Mouse (Mus musculus) urinary bladder, postnatal 10 days (tissue): ENCODE measurements around the gene Spice1.

Experiments
- DNase-seq: peaks from one replicate; pipeline ENCODE4 v3.0.0; 2022; ENCODE audit warnings: low spot score

Spice1 gene

DNA sequence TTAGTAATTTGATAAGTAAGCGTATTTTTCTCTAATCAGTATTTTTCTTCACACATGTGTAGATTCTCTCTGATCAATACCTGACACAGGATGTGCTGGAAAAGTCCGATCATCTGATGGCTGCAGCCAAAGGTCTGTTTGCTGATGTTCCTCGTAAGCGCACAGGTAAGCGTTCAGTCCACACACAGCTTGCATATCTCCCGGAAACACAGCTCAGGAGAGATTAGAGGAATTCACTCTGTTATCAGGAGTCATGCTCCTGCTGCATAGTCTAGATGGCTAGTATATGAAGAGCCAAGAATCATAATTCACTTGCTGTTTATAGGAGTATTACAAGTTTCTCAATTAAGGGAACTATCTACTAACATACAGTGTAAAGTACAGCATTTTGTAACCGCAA lies 18.6 kb downstream of the Spice1 start:
- no peak for DNase-seq

DNA sequence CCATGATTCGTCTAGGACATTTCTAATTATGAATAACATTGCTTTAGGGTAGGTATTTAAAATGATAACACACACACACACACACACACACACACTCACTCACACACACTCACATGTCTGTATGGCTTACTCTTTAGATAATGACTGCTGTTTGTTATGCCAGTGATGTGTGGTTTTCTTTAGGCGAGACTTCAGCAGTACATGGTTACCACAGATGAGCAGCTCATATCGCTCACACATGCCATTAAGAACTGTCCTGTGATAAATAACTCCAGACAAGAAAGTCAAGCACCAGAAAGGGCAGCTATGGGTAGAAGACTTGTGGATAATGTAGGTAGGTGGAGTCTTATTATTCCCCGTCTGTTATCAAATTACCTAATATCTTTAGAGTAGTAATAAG lies 28.5 kb downstream of the Spice1 start:
- DNase-seq = no peak

DNA sequence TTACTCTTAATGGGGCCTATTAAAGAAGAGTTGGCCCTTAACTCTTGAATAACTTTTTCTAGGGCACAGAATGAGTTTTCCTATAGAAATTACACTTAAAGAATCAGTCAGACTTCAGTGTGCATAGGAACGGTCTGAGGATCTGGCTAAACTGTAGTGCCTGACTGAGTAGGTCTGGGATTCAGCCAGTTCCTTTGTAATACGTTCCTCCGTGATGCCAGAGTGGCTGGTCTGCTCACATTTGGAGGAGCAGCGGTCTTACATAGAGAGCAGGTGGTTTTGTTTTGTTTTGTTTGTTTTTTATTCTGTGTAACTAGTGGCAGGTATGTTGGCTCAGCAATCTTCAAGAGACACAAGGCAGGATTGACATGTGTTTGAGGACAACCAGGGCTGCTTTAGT lies 33.1 kb downstream of the Spice1 start:
- no peak for DNase-seq

DNA sequence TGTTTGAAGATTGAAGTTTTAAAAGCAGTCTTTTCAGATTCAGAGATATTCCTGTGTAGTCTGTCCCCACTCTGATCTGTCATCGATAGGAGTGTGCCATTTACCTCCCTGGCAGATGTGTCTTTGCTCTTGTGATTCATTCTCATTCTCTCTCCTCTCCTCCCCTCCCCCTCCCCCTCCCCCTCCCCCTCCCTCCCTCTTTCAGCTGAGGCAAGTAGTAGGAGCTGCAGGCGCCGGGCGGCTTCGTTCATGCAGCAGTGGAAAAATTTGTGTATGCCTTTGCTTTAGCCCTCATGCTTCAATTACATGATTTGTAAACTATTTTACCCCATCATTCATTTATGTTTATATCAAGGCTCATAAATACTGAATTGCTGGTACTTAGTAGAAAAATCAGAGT lies 34.7 kb downstream of the Spice1 start:
- no peak for DNase-seq

DNA sequence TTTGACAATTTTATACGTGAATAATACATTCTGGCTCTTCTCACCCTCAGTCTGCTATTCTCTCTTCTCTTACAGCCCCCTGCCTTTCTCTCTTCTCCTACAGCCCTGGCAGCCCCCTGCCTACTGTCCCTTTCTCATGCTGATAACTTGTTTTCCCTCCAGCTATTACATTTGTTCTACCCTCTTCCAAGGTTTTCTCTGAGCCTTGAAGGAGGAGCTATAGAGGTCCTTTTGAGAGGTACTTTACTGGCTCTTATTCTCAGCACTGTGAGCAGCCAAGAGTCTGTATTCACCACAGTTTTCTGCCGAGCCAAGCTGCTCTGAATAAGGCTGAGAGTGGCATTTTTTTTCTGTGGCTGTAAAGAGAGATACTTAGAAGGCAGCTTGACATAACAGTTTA lies 36.6 kb downstream of the Spice1 start:
- no peak for DNase-seq

DNA sequence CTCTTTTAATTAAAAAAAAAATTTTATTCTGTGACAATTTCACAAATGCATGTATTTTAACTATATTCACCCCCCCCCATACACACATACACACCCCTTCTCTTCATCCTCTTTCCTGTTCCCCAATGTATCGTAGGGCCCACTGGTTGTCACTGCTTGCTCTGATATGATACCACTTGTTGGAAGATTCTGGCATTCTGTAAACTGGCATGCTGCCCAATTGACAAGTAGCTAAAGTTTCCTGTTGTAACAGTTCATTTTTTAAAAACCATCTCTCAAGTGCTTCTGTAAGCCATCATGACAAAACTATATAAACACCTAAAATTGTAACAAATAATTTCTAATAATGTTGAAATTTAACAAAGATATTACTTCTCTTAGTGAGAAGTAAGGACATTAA lies 37.3 kb downstream of the Spice1 start:
- no peak for DNase-seq

DNA sequence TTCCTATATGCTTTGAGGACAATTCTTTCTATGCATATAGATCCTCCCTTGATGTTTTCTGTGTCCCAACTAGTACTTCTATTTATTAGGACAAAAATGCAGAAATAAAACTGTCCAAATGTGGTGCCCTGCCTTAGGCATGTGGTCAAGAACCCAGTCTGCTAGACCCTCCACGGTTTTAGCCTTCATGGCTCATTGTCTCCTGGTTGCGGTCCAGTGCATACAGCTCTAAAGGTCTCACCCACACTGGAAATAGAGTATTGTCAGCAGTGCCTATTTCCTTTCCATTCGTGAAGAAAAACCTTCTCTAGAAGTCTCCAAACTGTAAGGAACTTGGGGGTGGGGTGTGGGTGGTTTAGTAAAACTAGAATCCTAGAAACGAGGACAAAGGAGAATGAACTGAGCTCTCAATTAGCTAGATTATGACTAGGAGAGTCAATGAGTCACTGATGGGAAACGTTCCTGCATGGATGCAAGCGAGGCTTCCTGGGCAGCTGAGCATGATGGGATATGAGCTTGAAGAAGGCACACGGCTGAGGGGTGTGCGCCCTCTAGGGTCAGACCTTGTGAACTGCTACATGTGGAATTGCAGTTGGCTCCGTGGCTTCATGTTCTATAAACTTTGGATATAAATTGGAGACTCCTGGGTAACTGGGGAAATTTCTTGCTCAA lies 45.1 kb downstream of the Spice1 start:
- DNase-seq = no peak

DNA sequence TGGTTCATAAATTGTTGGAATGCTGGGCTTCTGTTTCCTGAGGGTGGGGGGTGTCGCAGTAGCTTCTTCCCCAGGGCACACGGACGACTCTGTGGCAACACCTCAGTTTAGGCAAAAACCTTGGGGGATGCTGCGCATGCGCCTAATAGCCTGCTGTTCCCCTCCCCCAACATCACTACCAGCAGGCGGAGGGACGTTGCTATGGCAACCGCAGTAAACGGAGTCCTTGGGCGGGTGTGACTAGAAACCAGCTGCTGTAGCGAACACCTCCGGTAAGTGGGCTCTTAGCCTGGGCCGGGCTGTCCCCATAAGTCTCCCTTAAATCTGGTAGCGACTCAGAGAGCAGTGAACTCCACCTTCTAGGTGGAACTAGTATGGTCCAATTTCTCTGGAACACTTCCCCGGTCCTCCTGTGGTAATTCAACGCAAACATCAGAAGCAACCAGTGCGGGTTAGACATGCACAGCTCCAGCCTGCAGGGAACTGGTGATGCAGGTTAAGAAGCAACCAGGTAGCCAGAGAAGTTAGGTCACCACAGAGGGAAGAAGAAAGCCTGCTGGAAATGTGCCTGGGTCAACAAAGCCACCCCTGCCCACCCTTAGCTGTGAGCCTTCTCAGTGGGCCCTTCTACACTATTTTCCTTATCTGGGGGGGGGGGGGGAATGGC lies 47.8 kb downstream of the Spice1 start, which contains the start of gene Cfap44:
Gene Cfap44, plus strand, starts transcription at position 220 of the 667 bp plus-strand sequence.
- no peak for DNase-seq

DNA sequence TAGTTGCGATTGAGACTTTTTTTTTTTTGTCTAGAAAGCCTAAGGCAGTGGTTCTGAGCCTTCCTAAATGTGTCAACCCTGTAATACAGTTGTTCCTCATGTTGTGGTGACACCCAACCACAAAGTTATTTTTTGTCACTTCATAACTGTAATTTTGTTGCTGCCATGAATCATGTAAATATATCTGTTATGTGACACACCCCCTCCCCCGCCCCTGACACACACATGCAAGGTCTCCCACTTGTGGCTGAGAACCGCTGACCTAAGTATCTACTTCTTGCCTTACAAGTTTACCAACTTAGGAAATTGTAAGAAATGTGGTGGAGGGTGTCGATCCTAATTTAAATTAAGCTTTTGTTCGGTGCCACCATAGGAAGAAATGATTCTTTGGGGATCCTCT lies 58.0 kb downstream of the Spice1 start:
- DNase-seq = no peak

DNA sequence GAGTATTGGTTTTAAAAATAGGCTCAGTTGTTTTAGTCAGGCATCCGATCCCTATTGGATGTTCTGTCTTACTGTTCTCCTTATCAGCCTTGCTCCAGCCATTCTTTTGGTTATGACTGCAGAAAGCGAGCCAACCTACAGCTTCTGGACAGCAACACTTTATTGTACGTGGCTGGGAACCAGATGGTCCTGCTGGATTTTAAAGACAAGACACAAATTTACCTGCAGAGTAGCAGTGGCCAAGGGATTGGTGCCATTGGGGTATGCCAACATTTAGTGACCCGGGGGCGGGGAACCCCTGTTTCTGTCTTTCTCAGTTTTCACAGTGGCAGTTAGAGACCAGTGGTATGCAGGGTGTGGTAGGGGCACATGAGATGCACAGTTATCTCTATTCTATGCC lies 60.3 kb downstream of the Spice1 start:
- no peak for DNase-seq

DNA sequence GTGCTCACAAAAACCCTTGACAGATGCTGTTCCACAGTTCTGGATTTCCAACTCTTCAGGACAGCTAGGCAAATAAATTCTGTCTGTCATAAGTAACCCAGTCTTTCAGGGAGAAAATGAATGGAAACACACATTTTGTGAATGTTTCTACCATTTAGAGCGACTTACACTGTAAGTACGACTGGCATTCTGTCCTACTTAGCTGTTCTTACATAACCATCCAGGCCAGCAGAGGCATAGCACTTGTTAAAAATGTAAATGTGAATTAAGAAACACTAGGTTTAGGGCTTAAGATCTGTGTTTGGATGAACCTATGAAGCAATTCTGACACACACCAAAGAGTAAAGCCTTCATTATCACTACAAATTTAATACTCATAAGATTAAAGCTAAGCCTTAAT lies 61.4 kb downstream of the Spice1 start:
- no peak for DNase-seq

DNA sequence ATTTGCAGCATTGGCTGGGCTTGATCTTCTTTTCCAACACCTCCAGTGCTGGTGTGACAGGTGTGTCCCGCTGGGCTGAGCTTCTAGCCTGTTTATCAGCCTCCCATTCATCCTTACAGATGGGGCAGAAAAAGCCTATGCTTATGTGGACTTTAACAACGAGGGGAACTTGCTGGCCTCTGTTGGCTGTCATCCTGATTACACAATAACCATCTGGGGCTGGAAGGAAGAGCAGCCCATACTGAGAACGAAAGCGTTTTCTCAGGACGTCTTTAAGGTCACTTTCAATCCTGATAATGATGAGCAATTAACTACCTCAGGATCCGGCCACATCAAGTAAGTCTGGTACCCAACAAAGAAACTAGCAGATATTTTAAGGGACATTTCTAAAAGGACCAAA lies 63.3 kb downstream of the Spice1 start:
- DNase-seq = no peak

DNA sequence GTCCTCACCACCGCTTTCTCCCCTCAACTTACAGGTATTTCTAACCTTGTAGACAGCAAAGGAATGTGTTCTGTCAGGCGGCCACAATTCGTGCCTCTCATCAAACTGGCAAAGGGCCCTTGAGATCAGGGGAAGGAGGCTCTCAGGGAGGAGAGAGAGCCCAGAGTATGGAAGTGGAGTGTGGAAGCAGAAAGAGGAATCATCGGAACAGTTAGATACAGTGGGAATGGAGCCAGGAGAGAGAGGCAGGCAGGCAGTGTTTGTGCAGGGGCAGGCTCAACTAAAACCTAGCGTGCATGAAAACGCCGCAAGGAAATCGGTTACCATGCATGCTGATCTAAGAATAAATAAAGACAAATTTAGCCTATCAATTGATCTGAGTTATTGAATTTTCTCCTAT lies 70.7 kb downstream of the Spice1 start:
- DNase-seq = no peak

DNA sequence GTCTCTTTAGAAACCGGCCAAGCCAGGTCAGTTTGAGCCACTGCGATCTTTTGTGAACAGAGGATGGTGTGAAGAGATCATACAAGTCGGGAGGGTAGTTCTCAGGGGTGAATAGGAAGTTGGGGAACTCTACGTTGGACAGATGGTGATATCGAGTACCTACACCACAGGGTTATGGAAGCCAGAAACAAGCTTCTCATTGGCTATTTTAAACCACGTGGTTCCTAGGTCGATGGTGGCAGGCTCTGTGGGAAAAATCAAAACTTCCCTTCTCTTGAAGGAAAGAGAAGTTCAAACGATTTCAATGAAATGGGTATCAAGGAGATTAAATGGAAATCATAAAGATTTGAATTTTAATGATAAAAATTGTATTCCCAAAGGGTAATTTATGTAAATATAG lies 74.8 kb downstream of the Spice1 start:
- no peak for DNase-seq

DNA sequence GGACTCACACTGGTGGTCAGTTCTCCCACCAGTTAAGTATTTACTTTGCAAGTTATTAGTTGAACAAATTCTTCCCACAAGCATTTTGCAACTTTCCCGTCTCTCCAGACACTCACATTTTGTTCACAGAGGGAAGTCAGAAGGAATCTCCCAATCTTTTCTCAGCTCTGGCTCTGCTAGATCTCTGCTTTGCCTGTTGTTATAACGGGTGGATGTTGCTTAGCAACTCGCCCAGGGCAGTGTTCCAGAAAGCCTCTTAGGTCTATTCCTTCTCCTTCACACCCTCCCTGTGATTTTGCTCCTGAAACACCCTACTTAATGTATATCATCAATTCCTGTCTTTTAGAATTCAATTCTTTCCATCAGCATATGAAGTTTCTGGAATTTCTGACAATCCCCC lies 76.6 kb downstream of the Spice1 start:
- no peak for DNase-seq

DNA sequence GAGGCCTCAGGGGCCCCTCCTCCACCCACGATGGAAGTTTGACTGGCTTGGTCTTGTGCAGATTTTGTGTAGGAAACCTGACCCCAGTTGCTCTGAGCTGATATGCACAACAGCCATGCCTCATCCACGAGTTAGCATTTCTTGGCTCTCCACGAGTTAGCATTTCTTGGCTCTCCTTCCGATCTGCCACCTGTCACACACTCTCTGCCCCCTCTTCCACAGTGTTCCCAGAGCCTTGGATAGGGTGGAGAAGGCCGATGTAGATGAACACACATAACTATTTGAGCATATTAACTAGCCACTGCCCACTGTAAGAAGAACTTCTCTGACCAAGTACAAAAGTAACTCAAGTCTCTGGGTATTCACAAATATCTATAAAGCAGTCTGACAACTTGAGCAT lies 81.5 kb downstream of the Spice1 start:
- no peak for DNase-seq

DNA sequence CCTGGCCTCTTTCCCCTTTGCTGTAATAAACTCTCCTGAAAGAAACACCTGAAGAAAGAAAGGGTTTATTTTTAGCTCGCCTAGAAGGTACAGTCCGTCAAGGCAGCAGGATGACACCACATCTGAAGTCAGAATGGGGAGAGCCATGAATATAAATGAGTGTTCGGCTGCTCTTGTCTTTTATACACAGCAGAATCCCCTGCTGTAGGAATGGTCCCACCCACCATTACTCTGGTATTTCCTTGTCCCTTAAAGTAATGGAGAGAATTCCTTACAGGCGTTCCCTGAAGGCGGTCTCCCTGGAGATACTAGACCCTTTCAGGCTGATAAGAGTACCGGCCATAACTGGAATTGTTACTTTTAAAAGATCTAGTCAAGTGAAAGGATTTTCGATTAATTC lies 83.1 kb downstream of the Spice1 start:
- no peak for DNase-seq

DNA sequence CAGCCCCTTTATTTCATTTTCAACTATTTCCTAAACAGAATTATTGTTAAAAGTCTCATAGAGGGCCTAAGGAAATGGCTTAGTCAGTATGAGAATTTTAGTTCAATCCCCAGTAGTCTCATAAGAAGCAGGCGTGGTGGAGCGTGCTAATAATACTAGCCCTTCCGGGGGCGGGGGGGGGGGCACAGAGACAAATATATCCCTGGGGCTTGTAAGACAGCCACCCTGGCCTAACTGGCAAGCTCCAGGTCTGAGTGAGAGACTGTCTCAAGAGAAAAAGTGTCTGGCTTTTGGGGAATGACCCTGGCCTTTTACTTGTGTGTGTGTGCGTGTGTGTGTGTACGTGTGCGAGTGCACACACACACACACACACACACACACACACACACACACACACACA lies 88.0 kb downstream of the Spice1 start:
- DNase-seq = no peak

DNA sequence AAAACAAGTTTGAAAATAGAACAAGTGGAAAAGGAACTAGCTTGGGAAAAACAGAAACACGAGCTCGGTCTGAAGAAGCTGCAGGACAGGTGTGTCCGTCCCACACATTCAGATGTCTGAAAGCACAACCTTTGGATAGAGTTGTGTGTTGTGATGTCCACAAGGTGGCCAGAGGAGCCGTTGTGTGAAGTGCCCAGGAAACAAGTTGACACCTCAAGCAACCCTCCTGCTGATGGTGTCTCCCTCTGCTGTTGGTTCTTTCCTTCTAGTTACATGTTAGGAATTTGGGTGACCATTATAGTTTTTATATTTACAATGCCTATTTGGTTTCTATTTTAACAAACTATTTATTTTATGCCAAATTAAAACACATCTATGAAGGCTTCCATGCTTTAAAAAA lies 88.6 kb downstream of the Spice1 start:
- DNase-seq = no peak
